23 mouse cellular contexts compared by ENCODE assay signal in the genomic region with DNA sequence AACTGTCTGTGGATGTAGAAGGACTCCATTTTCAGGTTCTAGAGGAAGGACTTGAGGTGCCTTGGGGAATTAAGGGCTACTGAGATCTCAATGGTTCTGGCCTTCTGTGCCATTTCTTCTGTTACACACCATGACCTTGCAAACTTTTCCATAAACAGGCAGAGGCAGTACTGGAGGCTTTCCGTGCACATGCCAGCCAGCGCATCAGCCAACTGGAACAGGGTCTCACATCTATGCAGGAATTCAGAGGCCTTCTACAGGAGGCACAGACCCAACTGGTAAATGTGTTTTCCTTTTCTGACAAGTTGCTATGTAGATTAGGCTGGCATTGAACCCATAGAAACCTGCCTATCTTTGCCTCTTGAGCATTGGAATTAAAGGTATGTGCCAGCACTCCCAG. TPM values are rescaled to one million over a fixed set of nuclear protein-coding genes. Genes with fewer than 3 reads are reported as not detected.
A peak's percentile ranks its signal among the peaks of the same experiment; 100 is the strongest.
DNase-seq lines count a peak whose midpoint lies in the region; ATAC-seq and TF ChIP-seq lines count a peak whose summit lies in the region.
"Had no signal": no experiment of that assay in that cellular context is flagged by ENCODE, and none has a peak within 500 bp of the region (broad histone marks: within the 10 kb centered on the region; RNA-seq: fewer than 3 reads in every experiment).

No protein-coding gene starts in this region.

- H3K9me3 ChIP-seq in intestine, postnatal 0 days (ENCODE audit: control insufficient read depth), result no peaks in the 10 kb centered on the region
- no peaks in the 10 kb centered on the region for H3K9me3 ChIP-seq in intestine, embryonic 16.5 days (ENCODE audit: control insufficient read depth, low read length)
- H3K9me3 ChIP-seq: forebrain, embryonic 10.5 days; forebrain, embryonic 13.5 days; hindbrain, embryonic 12.5 days; hindbrain, embryonic 15.5 days had no signal

- ATAC-seq in intestine, postnatal 0 days, result no peak
- ATAC-seq in intestine, embryonic 16.5 days, result no peak
- ATAC-seq: CD4-positive, CD25-positive, alpha-beta regulatory T cell, adult 4 months; forebrain, embryonic 13.5 days; forebrain, embryonic 16.5 days had no signal

- DNase-seq in adrenal gland, postnatal 36 days, result peak; percentile 41 to 47
- no peak for DNase-seq in adrenal gland, postnatal 10 days
- peak; percentile 43 for DNase-seq in kidney, postnatal 14 days
- no peak for DNase-seq in kidney, adult 18-20 months
- no peak for DNase-seq in cerebellum, postnatal 14 days
- DNase-seq: cerebellum, adult 11-12 months; cerebellum, adult 8-10 months; cerebellum, postnatal 10 days; gastrocnemius, postnatal 10 days; gastrocnemius, postnatal 36 days; heart, postnatal 14 days; kidney, adult 9 months had no signal

- no peak overlapping the region for H3K4me2 ChIP-seq in intestine, postnatal 0 days (replicated peaks; ENCODE audit: low read depth)
- H3K4me2 ChIP-seq in intestine, embryonic 16.5 days (ENCODE audit: low read depth, low read length), result no peak overlapping the region
- H3K4me2 ChIP-seq: forebrain, embryonic 13.5 days; heart, embryonic 11.5 days; hindbrain, embryonic 12.5 days; hindbrain, embryonic 15.5 days had no signal

- H3K36me3 ChIP-seq in intestine, postnatal 0 days (ENCODE audit: control insufficient read depth, insufficient read depth), result peaks cover 41% of the 10 kb centered on the region
- 0 out of 2 replicates have a peak, but pooled peaks cover 16% of the 10 kb centered on the region for H3K36me3 ChIP-seq in intestine, embryonic 16.5 days (ENCODE audit: control insufficient read depth, insufficient read depth, low read length)

- 97% methylated on average over 2 of the region's 2 CpGs for WGBS in intestine, postnatal 0 days
- WGBS in intestine, embryonic 16.5 days, result 99% methylated on average over 2 of the region's 2 CpGs

- H3K4me1 ChIP-seq in intestine, postnatal 0 days (replicated peaks; ENCODE audit: control insufficient read depth, insufficient read depth, low read length), result no peaks in the 10 kb centered on the region
- H3K4me1 ChIP-seq in intestine, embryonic 16.5 days (ENCODE audit: control insufficient read depth, insufficient read depth, low read length), result no peaks in the 10 kb centered on the region
- H3K4me1 ChIP-seq: forebrain, embryonic 10.5 days; hindbrain, embryonic 15.5 days had no signal

- TF ChIP-seq CTCF in intestine, postnatal 0 days (IDR thresholded peaks at IDR 0.05; ENCODE audit: low read depth), result no peak

- H3K27ac ChIP-seq in intestine, postnatal 0 days (ENCODE audit: low read depth, low read length), result 0 out of 2 replicates have a peak overlapping the region, but pooled peaks have one; percentile 7
- no peak overlapping the region for H3K27ac ChIP-seq in intestine, embryonic 16.5 days (ENCODE audit: low read length)
- H3K27ac ChIP-seq: forebrain, embryonic 10.5 days; forebrain, embryonic 13.5 days; hindbrain, embryonic 12.5 days; hindbrain, embryonic 15.5 days had no signal

- H3K4me3 ChIP-seq in intestine, postnatal 0 days (ENCODE audit: low read depth, low read length), result no peak overlapping the region
- H3K4me3 ChIP-seq in intestine, embryonic 16.5 days (ENCODE audit: low read length), result no peak overlapping the region
- H3K4me3 ChIP-seq: forebrain, embryonic 10.5 days; forebrain, embryonic 13.5 days; hindbrain, embryonic 12.5 days; hindbrain, embryonic 15.5 days had no signal

- no peak overlapping the region for H3K9ac ChIP-seq in intestine, postnatal 0 days (ENCODE audit: low read depth, low read length)
- H3K9ac ChIP-seq in intestine, embryonic 16.5 days (ENCODE audit: low read depth, low read length), result no peak overlapping the region
- H3K9ac ChIP-seq: forebrain, embryonic 13.5 days; hindbrain, embryonic 12.5 days; hindbrain, embryonic 15.5 days had no signal

- no peaks in the 10 kb centered on the region for H3K27me3 ChIP-seq in intestine, postnatal 0 days (replicated peaks; ENCODE audit: control insufficient read depth, insufficient read depth, low read length)
- no peaks in the 10 kb centered on the region for H3K27me3 ChIP-seq in intestine, embryonic 16.5 days (replicated peaks; ENCODE audit: control insufficient read depth, insufficient read depth, low read length)
- H3K27me3 ChIP-seq: forebrain, embryonic 13.5 days; hindbrain, embryonic 12.5 days; hindbrain, embryonic 15.5 days had no signal

RNA-seq across cellular contexts. Expression of a gene that starts 9.1 kb away (rescaled TPM):
- total RNA-seq in adrenal gland, postnatal 36 days (2021), result 10 to 100 TPM; 11.7 to 21.6 TPM
- total RNA-seq in adrenal gland, postnatal 10 days (2021), result 1 to 10 TPM; 8.3 to 8.6 TPM
- 9.3 and 9.4 TPM in 2 replicates for polyA plus RNA-seq in intestine, postnatal 0 days (2015; fragmentation: Nextera tagmentation; extraction: Ambion mirVana)
- polyA plus RNA-seq in intestine, embryonic 16.5 days (2015; fragmentation: Nextera tagmentation; extraction: Ambion mirVana), result 33.3 and 34.0 TPM in 2 replicates

RNA-seq across cellular contexts. Expression of a gene that starts 12.3 kb away (rescaled TPM):
- total RNA-seq in adrenal gland, postnatal 36 days (2021), result 1 to 10 TPM; 4.1 to 4.3 TPM
- total RNA-seq in adrenal gland, postnatal 10 days (2021), result 10 to 100 TPM; 11.2 to 16.1 TPM
- 4.5 and 4.6 TPM in 2 replicates for polyA plus RNA-seq in intestine, postnatal 0 days (2015; fragmentation: Nextera tagmentation; extraction: Ambion mirVana)
- polyA plus RNA-seq in intestine, embryonic 16.5 days (2015; fragmentation: Nextera tagmentation; extraction: Ambion mirVana), result 23.4 and 27.3 TPM in 2 replicates

RNA-seq across cellular contexts. Expression of a gene that starts 14.6 kb away (rescaled TPM):
- total RNA-seq in adrenal gland, postnatal 36 days (2021), result 10 to 100 TPM; 54.0 to 57.7 TPM
- 10 to 100 TPM; 40.1 to 40.3 TPM for total RNA-seq in adrenal gland, postnatal 10 days (2021)
- 58.6 and 60.8 TPM in 2 replicates for polyA plus RNA-seq in intestine, postnatal 0 days (2015; fragmentation: Nextera tagmentation; extraction: Ambion mirVana)
- 92.9 and 93.1 TPM in 2 replicates for polyA plus RNA-seq in intestine, embryonic 16.5 days (2015; fragmentation: Nextera tagmentation; extraction: Ambion mirVana)

RNA-seq across cellular contexts. Expression of a gene that starts 23.0 kb away (rescaled TPM):
- total RNA-seq in adrenal gland, postnatal 36 days (2021), result 1 to 10 TPM in 1 of 2 experiments, under 1 TPM in 1; 0.99 to 1.3 TPM
- 1 to 10 TPM in 1 of 2 experiments, under 1 TPM in 1; 0.57 to 2.2 TPM for total RNA-seq in adrenal gland, postnatal 10 days (2021)
- polyA plus RNA-seq in intestine, postnatal 0 days (2015; fragmentation: Nextera tagmentation; extraction: Ambion mirVana), result 0.07 TPM in 1 of 2 replicates, not detected in the other
- polyA plus RNA-seq in intestine, embryonic 16.5 days (2015; fragmentation: Nextera tagmentation; extraction: Ambion mirVana), result 0.32 TPM in 1 of 2 replicates, not detected in the other
- total RNA-seq: granulocyte monocyte progenitor cell, adult 5-6 weeks; hematopoietic stem cell, adult 5-6 weeks had no signal
- polyA plus RNA-seq: forebrain, embryonic 16.5 days had no signal

RNA-seq across cellular contexts. Expression of a gene that starts 29.6 kb away (rescaled TPM):
- 10 to 100 TPM; 32.8 to 37.3 TPM for total RNA-seq in adrenal gland, postnatal 36 days (2021)
- total RNA-seq in adrenal gland, postnatal 10 days (2021), result 10 to 100 TPM; 36.1 to 42.5 TPM
- polyA plus RNA-seq in intestine, postnatal 0 days (2015; fragmentation: Nextera tagmentation; extraction: Ambion mirVana), result 26.9 and 28.4 TPM in 2 replicates
- 29.5 and 29.9 TPM in 2 replicates for polyA plus RNA-seq in intestine, embryonic 16.5 days (2015; fragmentation: Nextera tagmentation; extraction: Ambion mirVana)

Comparison
In these comparisons a context has a peak if more than half of its experiments do, and no peak if none do; other contexts are left out.
1. DNase-seq: peak in adrenal gland, postnatal 36 days (2 of 2) and kidney, postnatal 14 days (single experiment); none in adrenal gland, postnatal 10 days (single experiment), kidney, adult 18-20 months (single experiment) and cerebellum, postnatal 14 days (0 of 2).